Mouse (Mus musculus) heart, postnatal 0 days (tissue): ENCODE measurements around the gene Car15. TPM values are rescaled to one million over a fixed set of nuclear protein-coding genes. Genes with fewer than 3 reads are reported as not detected.
A peak's percentile ranks its signal among the peaks of the same experiment; 100 is the strongest.

ENCODE experiments used
- ATAC-seq: fragments of 200-750 bp; cut with Nextera tagmentation; 2 replicates; pipeline ENCODE4 v1.8.0; 2017; ENCODE audit warnings: low read depth, moderate number of reproducible peaks, moderate library complexity; ENCODE audit not compliant: insufficient read depth
- DNase-seq: peaks from one replicate; pipeline ENCODE4 v3.0.0-alpha.2; 2016; ENCODE audit warnings: low spot score
- H3K27ac ChIP-seq: fragments of 300-500 bp; sonication (generic); 2 replicates; pipeline ENCODE4 v1.5.1; 2014; ENCODE audit warnings: low read depth, mild to moderate bottlenecking
- H3K27me3 ChIP-seq: fragments of 300-500 bp; sonication (generic); 2 replicates; pipeline ENCODE4 v1.6.1; 2014; ENCODE audit warnings: low read length, mixed read lengths; ENCODE audit not compliant: control insufficient read depth, insufficient read depth
- H3K36me3 ChIP-seq: fragments of 300-500 bp; sonication (generic); replicated peaks from 2 replicates; pipeline ENCODE4 v1.6.1; 2014; ENCODE audit warnings: low read length, mixed read lengths; ENCODE audit not compliant: control insufficient read depth, insufficient read depth
- H3K4me1 ChIP-seq: fragments of 300-500 bp; sonication (generic); 2 replicates; pipeline ENCODE4 v1.6.1; 2014; ENCODE audit warnings: antibody characterized with exemption; ENCODE audit not compliant: control insufficient read depth, insufficient read depth
- H3K4me2 ChIP-seq: fragments of 300-500 bp; sonication (generic); 2 replicates; pipeline ENCODE4 v1.6.1; 2014; ENCODE audit warnings: low read depth, mild to moderate bottlenecking, low read length, moderate library complexity
- H3K4me3 ChIP-seq: fragments of 300-500 bp; sonication (generic); 2 replicates; pipeline ENCODE4 v1.5.1; 2014; ENCODE audit warnings: low read depth, low read length
- H3K9ac ChIP-seq: fragments of 300-500 bp; sonication (generic); replicated peaks from 2 replicates; pipeline ENCODE4 v1.6.1; 2014; ENCODE audit warnings: low read depth, low read length, mixed read lengths
- H3K9me3 ChIP-seq: fragments of 300-500 bp; sonication (generic); replicated peaks from 2 replicates; pipeline ENCODE4 v1.6.1; 2016; ENCODE audit warnings: low read length; ENCODE audit not compliant: control insufficient read depth
- CTCF ChIP-seq: IDR thresholded peaks from 2 replicates; pipeline ENCODE4 v1.5.1; 2016; ENCODE audit warnings: antibody characterized with exemption, control low read depth, low read depth
- EP300 ChIP-seq: IDR thresholded peaks from 2 replicates; pipeline ENCODE4 v1.6.1; 2016; ENCODE audit warnings: antibody characterized with exemption, low read depth
- WGBS: fragments of 180-500 bp; shearing (Covaris S2); extraction: QIAGEN DNeasy Blood & Tissue Kit; methylation state at CpG from one replicate; pipeline ENCODE4 v1.1.7; 2014; 5-methylcytosine and 5-hydroxymethylcytosine counted together
- polyA plus RNA-seq: library from polyadenylated mRNA; unstranded; fragments of >200 nt; fragmentation: Nextera tagmentation; extraction: Ambion mirVana; gene quantifications from 2 replicates; pipeline ENCODE4 v1.2.1, GENCODE M21; 2015
- total RNA-seq: library from RNA; depleted of rRNA; stranded (reverse); fragments of >200 nt; gene quantifications from 2 replicates; pipeline ENCODE4 v1.2.3, GENCODE M21; 2014; ENCODE audit warnings: low replicate concordance

Gene Car15
- total and polyA plus RNA-seq, 2 experiments from 2014 or later = 0.25 to 0.27 TPM

- peaks cover 53% of the 10 kb centered on the region for H3K27me3 ChIP-seq
- peak within 1 kb of the TSS; percentile 60 for H3K4me3 ChIP-seq
- ATAC-seq (peak; percentile 56), DNase-seq (no peak)
- no peaks in the 10 kb centered on the region for H3K9me3 ChIP-seq
- H3K9ac ChIP-seq = peak within 1 kb of the TSS; percentile 71
- WGBS = 3% methylated on average over 75 of the region's 81 CpGs
- H3K36me3 ChIP-seq = peaks cover 7% of the 10 kb centered on the region
- no peaks in the 10 kb centered on the region; the same call in 1 of the 2 replicates for H3K4me1 ChIP-seq
- no peak for TF ChIP-seq CTCF
- TF ChIP-seq EP300 = no peak
- peak within 1 kb of the TSS; percentile 76 for H3K27ac ChIP-seq
- peak within 1 kb of the TSS; percentile 77 for H3K4me2 ChIP-seq
These were observed 41.0 kb downstream of the Car15 start, which contains the start of gene Scarf2 for GRCm38 (mm10) chr16:17796971-17797811. TSS of gene Scarf2 (plus strand) at chr16:17797282.

DNA sequence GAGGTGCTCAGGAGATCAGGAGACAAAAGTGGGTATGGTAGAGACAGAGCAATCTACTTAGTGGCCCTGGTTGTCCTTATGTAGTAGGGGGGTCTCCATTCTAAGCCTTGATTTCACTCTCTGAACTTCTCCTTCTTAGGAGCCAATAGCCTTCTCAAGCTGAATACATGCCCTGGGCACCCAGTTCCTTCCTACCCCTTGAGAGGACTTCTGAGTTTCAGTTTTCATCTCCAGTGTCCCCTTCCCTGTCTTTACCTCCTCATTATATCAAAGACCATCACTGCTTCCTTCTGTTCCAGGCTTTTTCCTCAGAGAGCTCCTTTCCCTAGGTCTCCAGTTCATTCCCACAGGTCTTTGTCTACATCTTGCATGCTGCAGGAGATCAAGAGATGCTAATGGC lies 41.6 kb downstream of the Car15 start:
- H3K4me3 ChIP-seq = peak overlapping the region; percentile 60
- no peak for ATAC-seq
- H3K27me3 ChIP-seq = peaks cover 46% of the 10 kb centered on the region
- H3K9me3 ChIP-seq = no peaks in the 10 kb centered on the region
- H3K4me2 ChIP-seq = peak overlapping the region; percentile 77
- TF ChIP-seq CTCF = no peak
- TF ChIP-seq EP300 = no peak
- H3K27ac ChIP-seq = peak overlapping the region; percentile 4; the same call in 1 of the 2 replicates
- DNase-seq = no peak
- peaks cover 14% of the 10 kb centered on the region for H3K36me3 ChIP-seq
- H3K4me1 ChIP-seq = no peaks in the 10 kb centered on the region; the same call in 1 of the 2 replicates
- H3K9ac ChIP-seq = no peak overlapping the region

GRCm38 (mm10) chr16:17795643-17796042 lies 42.5 kb downstream of the Car15 start:
- Histone ChIP-seq H3K4me3 (no peak overlapping the region), H3K9me3 (no peaks in the 10 kb centered on the region), H3K36me3 (peaks cover 23% of the 10 kb centered on the region), H3K4me2 (no peak overlapping the region), H3K9ac (no peak overlapping the region), H3K27me3 (peaks cover 38% of the 10 kb centered on the region), H3K4me1 (no peaks in the 10 kb centered on the region; the same call in 1 of the 2 replicates), H3K27ac (no peak overlapping the region)
- ATAC-seq (no peak), DNase-seq (no peak)
- TF ChIP-seq CTCF = no peak
- no peak for TF ChIP-seq EP300
- 75% methylated on average over 5 of the region's 5 CpGs for WGBS

DNA sequence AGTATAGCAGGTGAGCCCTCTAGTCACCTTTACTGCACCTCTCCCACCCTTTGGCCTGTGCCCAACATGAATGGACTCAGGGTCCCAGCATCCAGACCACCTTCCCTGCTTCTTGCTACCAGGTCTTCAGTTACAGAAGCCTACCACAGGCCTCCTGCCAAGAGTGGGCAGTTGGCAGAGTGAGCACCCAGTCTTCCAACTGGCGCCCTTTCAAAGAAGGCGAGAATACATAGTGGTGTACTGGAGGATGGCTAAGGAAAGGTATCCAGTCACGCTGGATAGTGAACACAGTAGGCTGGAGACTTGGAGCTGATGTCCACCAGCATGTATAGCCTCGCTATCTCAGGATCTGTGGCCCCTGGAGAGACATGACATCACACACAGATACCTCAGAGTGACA lies 44.1 kb downstream of the Car15 start:
- ATAC-seq = no peak
- 86% methylated on average over 4 of the region's 4 CpGs for WGBS
- H3K27me3 ChIP-seq = peaks cover 25% of the 10 kb centered on the region
- no peaks in the 10 kb centered on the region; the same call in 1 of the 2 replicates for H3K4me1 ChIP-seq
- H3K36me3 ChIP-seq = peaks cover 35% of the 10 kb centered on the region
- no peaks in the 10 kb centered on the region for H3K9me3 ChIP-seq
- no peak overlapping the region for H3K4me2 ChIP-seq
- no peak overlapping the region for H3K9ac ChIP-seq
- no peak overlapping the region for H3K27ac ChIP-seq
- TF ChIP-seq CTCF (no peak), EP300 (no peak)
- no peak overlapping the region for H3K4me3 ChIP-seq
- DNase-seq = no peak

GRCm38 (mm10) chr16:17792728-17793127 lies 45.4 kb downstream of the Car15 start:
- no peak for TF ChIP-seq CTCF
- no peak for TF ChIP-seq EP300
- WGBS = 79% methylated on average over 3 of the region's 3 CpGs
- ATAC-seq (no peak), DNase-seq (no peak)
- no peaks in the 10 kb centered on the region for H3K9me3 ChIP-seq
- no peak overlapping the region for H3K27ac ChIP-seq
- no peak overlapping the region for H3K9ac ChIP-seq
- peaks cover 47% of the 10 kb centered on the region for H3K36me3 ChIP-seq
- H3K4me1 ChIP-seq = no peaks in the 10 kb centered on the region; the same call in 1 of the 2 replicates
- H3K4me3 ChIP-seq = no peak overlapping the region
- H3K4me2 ChIP-seq = no peak overlapping the region
- H3K27me3 ChIP-seq = peaks cover 12% of the 10 kb centered on the region
